Mouse (Mus musculus) small intestine, adult 2 months (tissue): ENCODE results near the gene Abhd17a.
A peak's percentile ranks its signal among the peaks of the same experiment; 100 is the strongest.

ENCODE experiments used
- CTCF ChIP-seq: fragments of 200-500 bp; IDR thresholded peaks from 2 replicates; pipeline ENCODE4 v1.5.1; 2012; ENCODE audit warnings: low read depth, mild to moderate bottlenecking, control low read depth, inconsistent platforms, low read length, moderate library complexity, mixed read lengths; ENCODE audit not compliant: insufficient replicate concordance, insufficient read length; ENCODE audit errors: extremely low read depth
- POLR2A ChIP-seq: fragments of 200-500 bp; IDR thresholded peaks from 2 replicates; pipeline ENCODE4 v1.6.1; 2012; ENCODE audit warnings: low read depth, mild to moderate bottlenecking, control low read depth, inconsistent platforms, low read length, moderate library complexity

- no peak; the same call in none of the 2 replicates for TF ChIP-seq POLR2A
- peak; percentile 85 for TF ChIP-seq CTCF
These were observed 28.8 kb downstream of the Abhd17a start, which contains the start of gene Rexo1 for GRCm38 (mm10) chr10:80561116-80561944.
